Mouse (Mus musculus): ENCODE measurements at regions not wholly inside any gene's neighbourhood (a gene's known extent, or its start where the extent isn't known, plus 50 kb on each side); places are given as distances from the start of the nearest gene placed in this dataset.

- H3K27me3 ChIP-seq (ENCODE audit: control insufficient read depth, insufficient read depth, low read length): no peaks in the 10 kb centered on the region
- H3K27ac ChIP-seq (ENCODE audit: low read depth, low read length): no peak overlapping the region
- no peaks in the 10 kb centered on the region for H3K4me1 ChIP-seq (ENCODE audit: control insufficient read depth, insufficient read depth, low read length)
- DNase-seq (ENCODE audit: low spot score): no peak
- no peak overlapping the region for H3K4me2 ChIP-seq (ENCODE audit: low read depth)
- no peaks in the 10 kb centered on the region for H3K9me3 ChIP-seq (ENCODE audit: control insufficient read depth, low read length)
- H3K4me3 ChIP-seq (ENCODE audit: low read depth, low read length): no peak overlapping the region
- no peak for ATAC-seq (ENCODE audit: insufficient read depth, low FRiP score, low TSS enrichment)
- 75% methylated on average over 5 of the region's 5 CpGs for WGBS
- no peaks in the 10 kb centered on the region for H3K36me3 ChIP-seq (ENCODE audit: control insufficient read depth, insufficient read depth, low read length)
- no peak overlapping the region for H3K9ac ChIP-seq (ENCODE audit: low read length)
These were observed 268.7 kb downstream of the Nedd1 start for GRCm38 (mm10) chr10:92453550-92453949.

- WGBS: 81% methylated on average over 2 of the region's 2 CpGs
- Histone ChIP-seq H3K4me2 (ENCODE audit: low read depth) (no peak overlapping the region), H3K4me3 (ENCODE audit: low read depth, low read length) (no peak overlapping the region), H3K27me3 (ENCODE audit: control insufficient read depth, insufficient read depth, low read length) (no peaks in the 10 kb centered on the region), H3K9me3 (ENCODE audit: control insufficient read depth, low read length) (no peaks in the 10 kb centered on the region), H3K4me1 (ENCODE audit: control insufficient read depth, insufficient read depth, low read length) (no peaks in the 10 kb centered on the region), H3K27ac (ENCODE audit: low read depth, low read length) (no peak overlapping the region), H3K9ac (ENCODE audit: low read length) (no peak overlapping the region), H3K36me3 (ENCODE audit: control insufficient read depth, insufficient read depth, low read length) (no peaks in the 10 kb centered on the region)
- ATAC-seq (ENCODE audit: insufficient read depth, low FRiP score, low TSS enrichment): no peak
- DNase-seq (ENCODE audit: low spot score): no peak
These were observed 276.3 kb downstream of the Nedd1 start for GRCm38 (mm10) chr10:92445957-92446356.

GRCm38 (mm10) chr10:92438621-92439394 lies 283.4 kb downstream of the Nedd1 start:
- Histone ChIP-seq H3K36me3 (ENCODE audit: control insufficient read depth, insufficient read depth, low read length) (no peaks in the 10 kb centered on the region), H3K9ac (ENCODE audit: low read length) (no peak overlapping the region), H3K4me2 (ENCODE audit: low read depth) (no peak overlapping the region), H3K9me3 (ENCODE audit: control insufficient read depth, low read length) (no peaks in the 10 kb centered on the region), H3K4me1 (ENCODE audit: control insufficient read depth, insufficient read depth, low read length) (no peaks in the 10 kb centered on the region), H3K4me3 (ENCODE audit: low read depth, low read length) (no peak overlapping the region), H3K27me3 (ENCODE audit: control insufficient read depth, insufficient read depth, low read length) (no peaks in the 10 kb centered on the region), H3K27ac (ENCODE audit: low read depth, low read length) (no peak overlapping the region)
- DNase-seq (ENCODE audit: low spot score) (peak; percentile 22), ATAC-seq (ENCODE audit: insufficient read depth, low FRiP score, low TSS enrichment) (no peak)
- WGBS: 46% methylated on average over 8 of the region's 8 CpGs

- Histone ChIP-seq H3K9ac (ENCODE audit: low read length) (no peak overlapping the region), H3K4me1 (ENCODE audit: control insufficient read depth, insufficient read depth, low read length) (no peaks in the 10 kb centered on the region), H3K36me3 (ENCODE audit: control insufficient read depth, insufficient read depth, low read length) (no peaks in the 10 kb centered on the region), H3K9me3 (ENCODE audit: control insufficient read depth, low read length) (no peaks in the 10 kb centered on the region), H3K4me3 (ENCODE audit: low read depth, low read length) (no peak overlapping the region), H3K27ac (ENCODE audit: low read depth, low read length) (no peak overlapping the region), H3K4me2 (ENCODE audit: low read depth) (no peak overlapping the region), H3K27me3 (ENCODE audit: control insufficient read depth, insufficient read depth, low read length) (no peaks in the 10 kb centered on the region)
- no peak for DNase-seq (ENCODE audit: low spot score)
- WGBS: 68% methylated on average over 7 of the region's 7 CpGs
- no peak for ATAC-seq (ENCODE audit: insufficient read depth, low FRiP score, low TSS enrichment)
These were observed 293.0 kb downstream of the Nedd1 start for GRCm38 (mm10) chr10:92429256-92429655.

- no peak overlapping the region for H3K4me2 ChIP-seq (ENCODE audit: low read depth)
- no peak for DNase-seq (ENCODE audit: low spot score)
- H3K4me1 ChIP-seq (ENCODE audit: control insufficient read depth, insufficient read depth, low read length): no peaks in the 10 kb centered on the region
- H3K27me3 ChIP-seq (ENCODE audit: control insufficient read depth, insufficient read depth, low read length): no peaks in the 10 kb centered on the region
- ATAC-seq (ENCODE audit: insufficient read depth, low FRiP score, low TSS enrichment): no peak
- H3K9me3 ChIP-seq (ENCODE audit: control insufficient read depth, low read length): no peaks in the 10 kb centered on the region
- no peak overlapping the region for H3K4me3 ChIP-seq (ENCODE audit: low read depth, low read length)
- WGBS: 31% methylated on average over 4 of the region's 4 CpGs
- H3K9ac ChIP-seq (ENCODE audit: low read length): no peak overlapping the region
- H3K36me3 ChIP-seq (ENCODE audit: control insufficient read depth, insufficient read depth, low read length): no peaks in the 10 kb centered on the region
- no peak overlapping the region for H3K27ac ChIP-seq (ENCODE audit: low read depth, low read length)
These were observed 294.2 kb downstream of the Nedd1 start for GRCm38 (mm10) chr10:92428026-92428425.

GRCm38 (mm10) chr10:92426443-92426842 lies 295.8 kb downstream of the Nedd1 start:
- no peak overlapping the region for H3K9ac ChIP-seq (ENCODE audit: low read length)

GRCm38 (mm10) chr10:92412737-92413136 lies 309.5 kb downstream of the Nedd1 start:
- no peaks in the 10 kb centered on the region for H3K27me3 ChIP-seq (ENCODE audit: control insufficient read depth, insufficient read depth, low read length)
- H3K9me3 ChIP-seq (ENCODE audit: control insufficient read depth, low read length): no peaks in the 10 kb centered on the region
- WGBS: 88% methylated on average over 7 of the region's 7 CpGs
- no peaks in the 10 kb centered on the region for H3K4me1 ChIP-seq (ENCODE audit: control insufficient read depth, insufficient read depth, low read length)
- no peak for DNase-seq (ENCODE audit: low spot score)
- no peak for ATAC-seq (ENCODE audit: insufficient read depth, low FRiP score, low TSS enrichment)
- H3K27ac ChIP-seq (ENCODE audit: low read depth, low read length): no peak overlapping the region
- no peak overlapping the region for H3K4me2 ChIP-seq (ENCODE audit: low read depth)
- H3K9ac ChIP-seq (ENCODE audit: low read length): no peak overlapping the region
- H3K36me3 ChIP-seq (ENCODE audit: control insufficient read depth, insufficient read depth, low read length): no peaks in the 10 kb centered on the region
- no peak overlapping the region for H3K4me3 ChIP-seq (ENCODE audit: low read depth, low read length)

More at GRCm38 (mm10) chr10:92426443-92426842, 295.8 kb downstream of the Nedd1 start:
- Histone ChIP-seq H3K4me3 (ENCODE audit: low read depth, low read length) (no peak overlapping the region), H3K9me3 (ENCODE audit: control insufficient read depth, low read length) (no peaks in the 10 kb centered on the region), H3K27me3 (ENCODE audit: control insufficient read depth, insufficient read depth, low read length) (no peaks in the 10 kb centered on the region), H3K4me1 (ENCODE audit: control insufficient read depth, insufficient read depth, low read length) (no peaks in the 10 kb centered on the region), H3K27ac (ENCODE audit: low read depth, low read length) (no peak overlapping the region), H3K36me3 (ENCODE audit: control insufficient read depth, insufficient read depth, low read length) (no peaks in the 10 kb centered on the region), H3K4me2 (ENCODE audit: low read depth) (no peak overlapping the region)
- DNase-seq (ENCODE audit: low spot score) (no peak), ATAC-seq (ENCODE audit: insufficient read depth, low FRiP score, low TSS enrichment) (no peak)
- 73% methylated on average over 6 of the region's 6 CpGs for WGBS

- Histone ChIP-seq H3K36me3 (ENCODE audit: control insufficient read depth, insufficient read depth, low read length) (no peaks in the 10 kb centered on the region), H3K9ac (ENCODE audit: low read length) (no peak overlapping the region), H3K4me2 (ENCODE audit: low read depth) (no peak overlapping the region), H3K27ac (ENCODE audit: low read depth, low read length) (no peak overlapping the region), H3K27me3 (ENCODE audit: control insufficient read depth, insufficient read depth, low read length) (no peaks in the 10 kb centered on the region), H3K4me1 (ENCODE audit: control insufficient read depth, insufficient read depth, low read length) (no peaks in the 10 kb centered on the region), H3K4me3 (ENCODE audit: low read depth, low read length) (no peak overlapping the region), H3K9me3 (ENCODE audit: control insufficient read depth, low read length) (no peaks in the 10 kb centered on the region)
- no peak for ATAC-seq (ENCODE audit: insufficient read depth, low FRiP score, low TSS enrichment)
- WGBS: 68% methylated on average over 5 of the region's 5 CpGs
- DNase-seq (ENCODE audit: low spot score): no peak
These were observed 311.4 kb downstream of the Nedd1 start for GRCm38 (mm10) chr10:92410813-92411325.

- Histone ChIP-seq H3K9me3 (ENCODE audit: control insufficient read depth, low read length) (no peaks in the 10 kb centered on the region), H3K27ac (ENCODE audit: low read depth, low read length) (no peak overlapping the region), H3K36me3 (ENCODE audit: control insufficient read depth, insufficient read depth, low read length) (no peaks in the 10 kb centered on the region), H3K4me1 (ENCODE audit: control insufficient read depth, insufficient read depth, low read length) (no peaks in the 10 kb centered on the region), H3K4me3 (ENCODE audit: low read depth, low read length) (no peak overlapping the region), H3K9ac (ENCODE audit: low read length) (no peak overlapping the region), H3K4me2 (ENCODE audit: low read depth) (no peak overlapping the region), H3K27me3 (ENCODE audit: control insufficient read depth, insufficient read depth, low read length) (no peaks in the 10 kb centered on the region)
- ATAC-seq (ENCODE audit: insufficient read depth, low FRiP score, low TSS enrichment) (no peak), DNase-seq (ENCODE audit: low spot score) (no peak)
- 90% methylated on average over 15 of the region's 15 CpGs for WGBS
These were observed 317.4 kb downstream of the Nedd1 start for GRCm38 (mm10) chr10:92404697-92405293.

Data from neural tube, embryonic 11.5 days (tissue).